Mouse (Mus musculus) c-Kit-positive CD71-negative TER-119-negative erythroid progenitor cells, embryonic 14.5 days (primary cell): ENCODE measurements around the gene Gm21972.
A peak's percentile ranks its signal among the peaks of the same experiment; 100 is the strongest.

Source experiments
- DNase-seq: peaks from one replicate; pipeline ENCODE4 v3.0.0-alpha.2; 2013; ENCODE audit warnings: low read depth

Gm21972 gene

GRCm38 (mm10) chr1:86133337-86133736 lies at the start of gene Gm21972:
Gene Gm21972, plus strand, starts transcription at chr1:86133637.
- DNase-seq: no peak

DNA sequence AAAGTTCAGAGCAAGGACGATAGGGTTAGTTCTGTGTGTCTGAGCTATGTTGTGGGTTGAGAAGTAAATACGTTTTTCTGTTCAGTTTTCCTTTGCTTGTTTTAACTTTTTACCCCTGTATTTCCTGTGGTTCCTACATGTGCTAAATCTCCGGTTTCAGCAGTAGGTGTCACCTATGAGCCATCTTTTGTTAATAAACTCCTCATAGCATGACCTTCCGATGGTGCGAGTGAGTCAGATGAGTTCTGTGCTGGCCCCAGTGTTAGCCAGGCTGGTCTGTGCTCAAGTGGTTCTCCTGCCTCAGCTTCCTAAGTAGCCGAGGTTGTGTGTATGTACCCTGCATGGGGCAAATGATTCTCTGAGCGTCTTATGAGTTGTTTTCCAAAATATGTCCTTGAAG lies 39.0 kb upstream of the Gm21972 start:
- DNase-seq: no peak

- DNase-seq: no peak
Measured at GRCm38 (mm10) chr1:86105054-86105453, 28.4 kb upstream of the Gm21972 start.

DNA sequence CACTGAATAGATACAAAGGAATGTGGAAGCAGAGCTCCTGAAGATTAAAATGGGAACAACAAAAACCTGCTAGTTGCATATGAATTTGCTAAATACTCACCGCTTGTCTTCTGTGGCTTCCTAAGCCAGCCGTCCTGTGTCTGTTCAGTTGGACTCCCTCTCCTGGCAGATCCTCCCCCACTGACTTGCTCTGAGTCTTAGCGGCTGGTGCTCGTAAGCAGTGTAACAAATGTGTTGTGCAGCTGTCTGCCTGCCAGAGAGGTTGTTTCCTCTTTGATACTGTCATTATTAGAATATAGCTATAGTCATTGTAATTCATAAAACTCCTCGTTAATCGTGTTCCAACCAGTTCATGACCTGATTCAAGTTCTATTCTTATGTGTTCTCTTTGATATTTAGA lies 21.7 kb upstream of the Gm21972 start, which contains the start of gene Htr2b:
Gene Htr2b (minus strand): TSS at position 192 of the 400 bp plus-strand sequence.
- DNase-seq: no peak

DNA sequence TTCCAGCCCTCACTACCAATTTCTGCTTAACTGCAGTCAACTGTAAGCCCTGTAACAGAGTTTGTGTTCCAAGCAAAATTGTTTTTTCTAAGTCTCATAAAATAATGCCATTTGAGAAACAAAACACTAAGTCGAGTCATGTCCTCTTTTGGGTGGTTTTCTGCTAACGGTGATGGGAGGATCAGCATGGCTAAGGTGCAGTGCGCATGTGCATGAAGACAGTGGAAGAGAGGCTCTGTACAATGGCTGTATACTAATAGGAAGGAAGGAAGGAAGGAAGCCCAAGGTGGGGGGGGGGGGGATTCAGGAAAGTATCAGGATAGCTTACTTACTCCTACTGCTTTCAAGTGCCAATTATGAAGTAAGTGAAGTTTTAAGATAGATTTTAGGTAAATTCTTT lies 19.3 kb upstream of the Gm21972 start:
- DNase-seq: no peak

DNA sequence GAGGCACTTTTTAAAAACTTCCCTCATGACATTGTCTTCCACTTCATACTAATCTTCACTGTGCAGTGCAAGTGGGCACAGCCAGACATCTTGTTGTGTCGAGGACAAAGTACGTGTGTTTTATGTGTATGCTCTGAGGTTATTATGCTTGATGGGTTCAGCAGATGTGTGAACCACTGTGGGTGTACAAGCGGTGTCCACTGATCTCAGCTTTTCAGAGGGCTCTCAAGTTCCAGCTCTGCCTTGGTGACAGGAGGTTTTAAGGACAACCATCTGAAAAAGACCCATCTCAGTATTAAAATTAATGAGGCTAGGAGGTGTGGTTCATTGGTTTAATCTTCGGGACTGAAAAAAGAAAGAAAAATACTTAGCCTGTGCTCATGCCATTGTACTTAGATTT lies 13.9 kb upstream of the Gm21972 start:
- no peak for DNase-seq

DNA sequence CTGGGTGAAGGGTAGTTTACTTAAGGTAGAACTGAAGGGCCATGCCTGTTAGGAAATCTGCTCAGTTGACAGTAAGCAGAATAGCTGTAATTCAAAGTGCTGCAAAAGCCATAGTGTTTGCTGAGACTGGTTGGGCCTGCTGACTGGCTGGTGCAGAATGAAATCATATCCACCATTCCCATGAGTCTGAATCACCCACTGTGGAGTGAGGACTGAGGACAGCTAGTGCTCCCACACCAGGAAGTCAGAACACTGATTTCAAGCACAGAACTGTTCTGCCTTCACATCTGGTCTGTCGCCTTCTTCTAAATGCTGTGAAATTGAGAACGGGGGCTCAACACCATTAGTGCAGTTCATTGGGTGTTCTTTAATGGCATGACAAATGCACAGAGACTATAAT lies 7.4 kb upstream of the Gm21972 start:
- no peak for DNase-seq

DNA sequence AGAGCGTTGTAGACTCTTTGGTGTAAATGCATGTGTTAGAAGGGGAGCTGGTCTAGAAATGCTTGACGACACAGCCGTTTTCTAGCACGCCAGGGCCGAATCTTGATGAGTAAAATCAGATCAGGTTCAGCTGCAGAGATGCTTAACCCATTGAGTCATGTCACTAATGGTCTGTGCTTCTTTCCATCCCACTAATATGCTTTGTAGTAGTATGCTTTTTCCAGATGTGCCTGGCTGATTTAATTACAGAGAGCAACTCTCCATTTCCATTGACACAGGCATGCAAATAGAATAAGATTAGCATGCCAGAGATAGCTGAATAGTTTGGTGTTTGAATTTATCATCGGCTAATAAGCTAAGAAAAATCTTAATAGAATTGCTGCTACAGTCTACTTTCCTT lies 1.9 kb downstream of the Gm21972 start:
- DNase-seq: no peak

GRCm38 (mm10) chr1:86141081-86141480 lies 7.6 kb downstream of the Gm21972 start:
- DNase-seq: no peak

- DNase-seq: no peak
Measured at GRCm38 (mm10) chr1:86143165-86143564, 9.7 kb downstream of the Gm21972 start.

GRCm38 (mm10) chr1:86144001-86144944 lies 10.8 kb downstream of the Gm21972 start:
- DNase-seq: no peak

DNA sequence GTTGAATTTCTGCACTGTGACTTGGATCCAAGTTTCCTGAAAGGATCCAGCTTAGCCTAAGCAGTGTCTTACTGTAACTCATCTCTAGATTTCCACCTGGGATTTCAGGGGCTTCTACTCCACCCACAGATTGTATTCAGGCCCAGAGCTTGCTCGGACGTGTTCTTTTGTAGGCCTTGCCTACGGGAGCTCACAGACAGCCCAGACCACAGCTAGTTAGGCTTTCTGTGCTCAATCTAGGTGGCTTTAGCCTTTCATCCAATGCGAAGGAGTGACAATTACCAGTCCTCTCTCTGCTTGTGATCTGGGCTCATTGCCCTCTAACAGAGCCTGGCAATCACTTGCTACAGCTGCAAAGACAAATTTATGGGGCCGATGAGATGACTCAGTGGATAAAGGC lies 12.9 kb downstream of the Gm21972 start:
- DNase-seq: no peak

DNA sequence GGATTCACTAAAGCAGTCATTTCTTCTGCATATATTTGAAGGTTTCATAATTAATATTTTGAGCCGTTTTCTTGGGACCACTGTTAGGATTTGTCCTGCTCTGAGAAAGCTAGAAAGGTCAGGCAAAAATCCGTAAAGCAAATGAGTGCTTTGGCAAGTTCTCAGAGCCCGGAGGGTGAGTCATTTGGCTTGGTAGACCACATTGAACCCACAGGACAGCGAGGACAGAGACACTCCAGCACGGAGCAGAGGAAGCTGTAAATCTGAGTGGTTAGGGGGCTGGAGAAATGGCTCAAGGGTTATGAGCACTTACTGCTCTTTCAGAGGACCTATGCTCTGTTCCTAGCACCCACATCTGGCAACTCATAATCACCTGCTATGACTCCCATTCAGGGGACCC lies 14.1 kb downstream of the Gm21972 start:
- DNase-seq: peak; percentile 28

GRCm38 (mm10) chr1:86148161-86148560 lies 14.7 kb downstream of the Gm21972 start:
- no peak for DNase-seq

GRCm38 (mm10) chr1:86150929-86151328 lies 17.5 kb downstream of the Gm21972 start:
- no peak for DNase-seq

DNA sequence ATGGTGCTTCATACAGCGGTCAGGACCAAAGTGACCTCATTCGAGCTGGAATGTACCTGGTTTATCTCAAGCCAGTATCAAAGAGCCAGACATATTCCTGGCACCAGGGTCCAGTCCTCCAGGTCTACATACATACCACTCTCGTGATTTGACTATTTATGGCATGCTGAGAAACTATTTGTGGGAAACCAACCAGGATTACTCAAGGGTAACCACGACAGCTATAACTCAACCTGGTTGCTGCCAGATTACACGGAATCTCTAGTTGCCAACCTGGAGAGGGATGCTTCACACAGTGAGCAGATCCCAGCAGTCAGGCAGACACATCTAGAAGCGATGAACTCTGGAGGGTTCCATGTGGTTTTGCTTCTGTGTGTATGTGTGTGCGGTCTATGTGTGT lies 17.9 kb downstream of the Gm21972 start:
- no peak for DNase-seq

GRCm38 (mm10) chr1:86152618-86153017 lies 19.2 kb downstream of the Gm21972 start:
- no peak for DNase-seq

DNA sequence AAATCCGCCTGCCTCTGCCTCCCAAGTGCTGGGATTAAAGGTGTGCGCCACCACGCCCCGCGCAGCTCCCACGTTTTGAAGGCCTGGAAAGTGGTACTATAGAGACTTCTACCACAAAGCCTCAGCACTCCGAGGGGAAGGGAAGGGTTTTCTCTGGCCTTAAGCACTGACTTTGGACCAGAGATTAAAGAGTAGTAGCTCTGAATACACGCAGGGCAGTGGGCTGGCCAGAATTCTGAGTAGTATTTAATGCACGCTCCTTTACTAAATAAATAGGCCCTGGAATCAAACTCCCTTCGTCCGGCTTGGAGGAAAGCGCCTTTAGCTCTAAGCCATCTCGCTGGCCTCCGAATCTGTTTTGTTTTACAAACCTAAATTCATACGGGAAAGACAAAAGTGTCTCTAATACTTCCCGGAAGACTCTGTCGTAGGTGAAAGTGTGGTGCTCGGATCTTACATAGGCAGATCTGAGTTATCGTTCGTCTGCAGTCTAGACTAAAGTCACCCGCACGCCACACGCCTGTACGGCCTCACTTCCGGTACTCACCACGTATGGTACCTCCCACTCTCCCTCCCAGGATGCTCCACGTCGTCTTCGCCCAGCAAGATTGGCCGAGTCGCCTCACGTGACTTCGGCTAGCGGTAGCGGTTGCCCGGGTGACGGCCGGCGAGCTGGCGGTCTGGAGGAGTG lies 20.8 kb downstream of the Gm21972 start, which contains the start of gene Armc9:
Gene Armc9 (plus strand): TSS at position 648 of the 691 bp plus-strand sequence.
- DNase-seq: peak; percentile 90

DNA sequence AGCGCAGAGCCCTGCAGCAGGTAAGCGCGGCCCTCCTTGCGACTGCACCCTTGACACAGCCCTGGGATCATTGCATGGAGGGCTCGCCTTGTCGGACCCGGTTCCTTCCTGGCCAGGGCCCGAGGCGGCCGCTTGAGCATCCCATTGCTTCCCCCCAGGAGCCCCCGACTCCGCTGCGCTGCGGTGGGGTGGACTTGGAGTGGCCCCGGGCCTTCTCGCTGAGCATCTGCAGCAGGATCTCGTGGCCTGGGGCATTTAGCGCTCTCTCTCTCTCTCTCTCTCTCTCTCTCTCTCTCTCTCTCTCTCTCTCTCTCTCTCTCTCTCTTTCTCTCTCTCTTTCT lies 21.4 kb downstream of the Gm21972 start:
- DNase-seq: no peak

GRCm38 (mm10) chr1:86156075-86156474 lies 22.6 kb downstream of the Gm21972 start:
- DNase-seq: no peak

- DNase-seq: no peak
Measured at GRCm38 (mm10) chr1:86156595-86156994, 23.2 kb downstream of the Gm21972 start.

DNA sequence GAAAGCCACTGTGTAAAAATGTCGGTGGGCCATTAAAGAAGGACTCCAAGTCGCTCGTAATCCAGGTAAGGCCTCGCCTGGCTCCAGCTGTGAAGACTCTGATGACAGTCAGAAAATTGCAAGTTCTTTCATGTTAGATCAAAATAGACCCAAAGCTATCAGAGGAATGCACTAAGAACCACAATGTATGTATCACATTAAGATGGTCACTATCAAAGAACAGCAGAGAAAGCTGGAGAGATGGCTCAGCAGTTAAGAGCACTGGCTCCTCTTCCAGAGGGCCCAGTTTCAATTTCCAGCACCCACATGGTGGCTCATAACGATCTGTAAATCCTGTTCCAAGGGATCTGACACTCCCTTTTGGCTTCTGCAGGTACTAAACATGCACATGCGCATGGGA lies 26.6 kb downstream of the Gm21972 start:
- no peak for DNase-seq

DNA sequence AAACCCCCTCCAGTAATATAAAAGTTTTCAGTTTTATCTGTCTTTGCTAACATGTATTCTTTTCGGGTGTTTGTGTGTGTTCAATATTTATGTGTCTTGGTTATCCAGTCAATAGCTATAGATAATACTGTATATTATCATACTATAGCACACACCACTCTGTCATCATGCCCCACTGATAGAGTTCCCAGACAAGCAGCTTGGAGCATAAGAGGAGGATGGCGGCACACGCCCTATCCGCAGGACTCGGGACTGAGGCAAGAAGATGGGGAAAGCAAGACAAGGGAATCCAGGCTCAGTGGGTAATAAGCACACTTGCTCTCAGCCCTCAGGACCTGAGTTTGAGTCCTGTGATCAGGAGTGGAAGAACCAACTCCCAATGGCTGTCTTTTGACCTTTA lies 27.0 kb downstream of the Gm21972 start:
- DNase-seq: no peak
